Mouse (Mus musculus) kidney, adult 2 months (tissue): ENCODE measurements around the gene Hist2h4.

Experiments used
- CTCF ChIP-seq: fragments of 200-500 bp; conservative IDR thresholded peaks from 2 replicates; pipeline ENCODE4 v1.5.1; 2011; ENCODE audit warnings: low read depth, mild to moderate bottlenecking, control low read depth, low read length, moderate library complexity, mixed read lengths; ENCODE audit not compliant: insufficient read depth, insufficient read length
- POLR2A ChIP-seq: fragments of 200-500 bp; IDR thresholded peaks from one replicate; pipeline ENCODE4 v1.6.1; 2011; ENCODE audit warnings: low read depth, low read length, control low read depth

DNA sequence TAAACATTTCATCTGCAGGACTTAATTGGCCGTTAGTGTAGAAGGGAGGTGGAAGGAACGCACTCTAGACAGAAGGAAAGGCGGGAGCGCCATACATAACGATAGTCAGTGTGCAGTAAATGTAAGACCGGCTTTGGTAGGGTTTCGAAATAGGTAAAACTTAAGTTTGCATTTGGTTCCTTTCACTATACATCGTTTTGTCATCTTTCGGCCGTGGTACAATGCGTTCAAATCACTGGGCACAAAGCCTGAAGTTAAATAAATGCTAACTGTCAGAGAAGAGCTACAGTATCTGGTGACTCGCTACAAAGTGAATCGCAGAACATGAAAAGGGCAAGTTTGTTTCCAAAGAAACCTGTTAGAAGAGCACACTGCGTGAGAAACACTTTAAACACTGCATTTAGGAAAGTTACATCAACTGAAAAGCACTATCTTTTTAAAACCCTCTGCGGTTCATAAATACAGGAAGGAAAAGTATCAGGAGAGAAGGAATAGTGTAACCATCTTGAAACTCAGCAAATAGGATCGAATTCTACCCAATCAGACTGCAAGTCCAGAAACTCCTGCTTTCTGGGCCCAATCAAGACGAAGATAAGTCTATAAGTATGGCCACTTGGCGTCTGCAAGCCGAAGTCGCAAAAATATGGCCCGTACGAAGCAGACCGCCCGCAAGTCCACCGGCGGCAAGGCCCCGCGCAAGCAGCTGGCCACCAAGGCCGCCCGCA lies 5.1 kb upstream of the Hist2h4 start, which contains the start of gene Hist2h3b:
- TF ChIP-seq POLR2A (peak; percentile 74), CTCF (no peak)
